Mouse (Mus musculus) frontal cortex, postnatal 25 days (tissue): ENCODE measurements around the gene Hspe1.
"Not testable (repeated sequence)": the region's sequence is repeated elsewhere in the genome, so short reads cannot be mapped to it uniquely, and the experiment has no call there.

Source experiments
- DNase-seq, 2 experiments: peaks; one replicate each; pipeline ENCODE4 v3.0.0; 2022; ENCODE audit warnings: low spot score in 2 of 2

Gene Hspe1

GRCm38 (mm10) chr1:55085781-55086366, 2.1 kb upstream of the Hspe1 start:
- no peak for DNase-seq

- DNase-seq = peak in 1 of 2 experiments; percentile 6
Observed at GRCm38 (mm10) chr1:55086868-55087400, 998 bp upstream of the Hspe1 start.

- DNase-seq = peak; percentile 48 to 54
Observed at GRCm38 (mm10) chr1:55087401-55087904, 479 bp upstream of the Hspe1 start.

- no peak for DNase-seq
Observed at GRCm38 (mm10) chr1:55088611-55089497, 922 bp downstream of the Hspe1 start.

GRCm38 (mm10) chr1:55089498-55090064, 1.6 kb downstream of the Hspe1 start:
- DNase-seq = no peak

GRCm38 (mm10) chr1:55092056-55092455, 4.1 kb downstream of the Hspe1 start:
- no peak for DNase-seq

- DNase-seq = no peak
Observed at GRCm38 (mm10) chr1:55092469-55092868, 4.5 kb downstream of the Hspe1 start.

- DNase-seq = no peak
Observed at GRCm38 (mm10) chr1:55106919-55107585, 19.1 kb downstream of the Hspe1 start.

GRCm38 (mm10) chr1:55107644-55108043, 19.7 kb downstream of the Hspe1 start:
- no peak for DNase-seq

- no peak for DNase-seq
Observed at GRCm38 (mm10) chr1:55108473-55108872, 20.5 kb downstream of the Hspe1 start.

- no peak for DNase-seq
Observed at GRCm38 (mm10) chr1:55109066-55109766, 21.3 kb downstream of the Hspe1 start.

GRCm38 (mm10) chr1:55123046-55123445, 35.1 kb downstream of the Hspe1 start:
- DNase-seq = no peak

GRCm38 (mm10) chr1:55123561-55123960, 35.6 kb downstream of the Hspe1 start:
- DNase-seq = no peak

- DNase-seq = not testable (repeated sequence)
Observed at GRCm38 (mm10) chr1:55124136-55124535, 36.2 kb downstream of the Hspe1 start.

GRCm38 (mm10) chr1:55129716-55130115, 41.8 kb downstream of the Hspe1 start:
- DNase-seq = no peak

- DNase-seq = no peak
Observed at GRCm38 (mm10) chr1:55130190-55130916, 42.4 kb downstream of the Hspe1 start.

GRCm38 (mm10) chr1:55130943-55131401, 43.0 kb downstream of the Hspe1 start, which contains the start of gene Mob4:
TSS of gene Mob4 (plus strand) at chr1:55131231.
- DNase-seq = peak; percentile 68 to 86

GRCm38 (mm10) chr1:55131424-55132014, 43.6 kb downstream of the Hspe1 start:
- peak in 1 of 2 experiments; percentile 22 for DNase-seq

- DNase-seq = no peak
Observed at GRCm38 (mm10) chr1:55132308-55132707, 44.4 kb downstream of the Hspe1 start.

- no peak for DNase-seq
Observed at GRCm38 (mm10) chr1:55133173-55133572, 45.2 kb downstream of the Hspe1 start.
